Mouse (Mus musculus) midbrain, embryonic 16.5 days (tissue): ENCODE results near the gene Ap1g2. TPM values are rescaled to one million over a fixed set of nuclear protein-coding genes. Genes with fewer than 3 reads are reported as not detected.
A peak's percentile ranks its signal among the peaks of the same experiment; 100 is the strongest.

Experiments used
- ATAC-seq: fragments of 200-750 bp; cut with Nextera tagmentation; 2 replicates; pipeline ENCODE4 v1.8.0; 2017; ENCODE audit warnings: moderate TSS enrichment
- H3K27ac ChIP-seq: fragments of 300-500 bp; sonication (generic); 2 replicates; pipeline ENCODE4 v1.5.1; 2014; ENCODE audit warnings: mild to moderate bottlenecking, low read length, mixed read lengths
- H3K27me3 ChIP-seq: fragments of 300-500 bp; sonication (generic); 2 replicates; pipeline ENCODE4 v1.6.1; 2014; ENCODE audit warnings: low read depth, low read length, mixed read lengths; ENCODE audit not compliant: control insufficient read depth, insufficient read depth
- H3K36me3 ChIP-seq: fragments of 300-500 bp; sonication (generic); 2 replicates; pipeline ENCODE4 v1.6.1; 2014; ENCODE audit warnings: mild to moderate bottlenecking, low read length, moderate library complexity, mixed read lengths; ENCODE audit not compliant: control insufficient read depth, insufficient read depth
- H3K4me1 ChIP-seq: fragments of 300-500 bp; sonication (generic); 2 replicates; pipeline ENCODE4 v1.6.1; 2014; ENCODE audit warnings: mild to moderate bottlenecking, low read length, mixed read lengths; ENCODE audit not compliant: control insufficient read depth, insufficient read depth
- H3K4me2 ChIP-seq: fragments of 300-500 bp; sonication (generic); 2 replicates; pipeline ENCODE4 v1.6.1; 2014; ENCODE audit warnings: mild to moderate bottlenecking, low read length, mixed read lengths
- H3K4me3 ChIP-seq: fragments of 300-500 bp; sonication (generic); 2 replicates; pipeline ENCODE4 v1.5.1; 2014; ENCODE audit warnings: low read depth, mild to moderate bottlenecking, low read length, moderate library complexity, mixed read lengths
- H3K9ac ChIP-seq: fragments of 300-500 bp; sonication (generic); 2 replicates; pipeline ENCODE4 v1.6.1; 2014; ENCODE audit warnings: low read depth, low read length, mixed read lengths
- H3K9me3 ChIP-seq: fragments of 300-500 bp; sonication (generic); replicated peaks from 2 replicates; pipeline ENCODE4 v1.6.1; 2014; ENCODE audit warnings: mild to moderate bottlenecking, low read length, mixed read lengths; ENCODE audit not compliant: control insufficient read depth, poor library complexity, severe bottlenecking
- WGBS: fragments of 180-500 bp; shearing (Covaris S2); extraction: QIAGEN DNeasy Blood & Tissue Kit; methylation state at CpG from one replicate; pipeline ENCODE4 v1.1.7; 2014; 5-methylcytosine and 5-hydroxymethylcytosine counted together
- polyA plus RNA-seq: library from polyadenylated mRNA; unstranded; fragments of >200 nt; fragmentation: Nextera tagmentation; extraction: Ambion mirVana; gene quantifications from 2 replicates; pipeline ENCODE4 v1.2.1, GENCODE M21; 2015

Gene Ap1g2
- polyA plus RNA-seq, 1 experiment from 2014 or later, result 9.2 TPM

- H3K4me3 ChIP-seq, result no peak overlapping the region
- H3K36me3 ChIP-seq, result no peaks in the 10 kb centered on the region
- no peaks in the 10 kb centered on the region for H3K9me3 ChIP-seq
- WGBS, result 40% methylated on average over 7 of the region's 7 CpGs
- H3K4me2 ChIP-seq, result no peak overlapping the region
- H3K27me3 ChIP-seq, result no peaks in the 10 kb centered on the region
- no peak overlapping the region for H3K9ac ChIP-seq
- no peak for ATAC-seq
- no peaks in the 10 kb centered on the region for H3K4me1 ChIP-seq
- H3K27ac ChIP-seq, result no peak overlapping the region
Observed at GRCm38 (mm10) chr14:55139313-55139712, 32.9 kb upstream of the Ap1g2 start.

DNA sequence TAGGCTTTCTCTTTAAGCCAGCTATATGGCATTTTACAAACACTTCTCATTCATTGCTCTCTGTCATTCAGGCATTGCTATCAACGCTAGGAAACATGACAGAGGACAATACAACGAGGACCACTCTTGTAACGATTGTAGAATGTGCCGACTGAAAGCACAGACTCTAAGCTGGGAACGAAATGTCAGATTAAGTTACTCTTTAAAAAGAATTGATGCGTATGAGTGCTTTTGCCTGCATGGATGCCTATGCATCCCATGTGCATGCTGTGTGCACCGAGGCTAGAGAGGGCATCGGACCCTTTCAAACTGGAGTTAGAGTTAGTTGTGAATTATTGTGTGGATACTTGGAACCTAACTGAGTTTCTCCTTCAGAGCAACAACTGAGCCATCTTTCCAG lies 29.3 kb upstream of the Ap1g2 start:
- Histone ChIP-seq H3K4me1 (no peaks in the 10 kb centered on the region), H3K36me3 (no peaks in the 10 kb centered on the region), H3K9me3 (no peaks in the 10 kb centered on the region), H3K4me3 (no peak overlapping the region), H3K9ac (no peak overlapping the region), H3K27me3 (no peaks in the 10 kb centered on the region), H3K27ac (no peak overlapping the region), H3K4me2 (no peak overlapping the region)
- 62% methylated on average over 8 of the region's 8 CpGs for WGBS
- ATAC-seq, result no peak

- H3K36me3 ChIP-seq, result no peaks in the 10 kb centered on the region
Observed at GRCm38 (mm10) chr14:55126521-55126920, 20.1 kb upstream of the Ap1g2 start.

GRCm38 (mm10) chr14:55125711-55126110 lies 19.3 kb upstream of the Ap1g2 start:
- Histone ChIP-seq H3K27me3 (no peaks in the 10 kb centered on the region), H3K4me2 (no peak overlapping the region), H3K9ac (no peak overlapping the region), H3K4me1 (peaks cover 15% of the 10 kb centered on the region), H3K27ac (no peak overlapping the region), H3K4me3 (no peak overlapping the region), H3K9me3 (no peaks in the 10 kb centered on the region), H3K36me3 (no peaks in the 10 kb centered on the region)
- ATAC-seq, result no peak
- 73% methylated on average over 5 of the region's 5 CpGs for WGBS

More at GRCm38 (mm10) chr14:55126521-55126920, 20.1 kb upstream of the Ap1g2 start:
- no peaks in the 10 kb centered on the region for H3K9me3 ChIP-seq
- ATAC-seq, result no peak
- peaks cover 15% of the 10 kb centered on the region for H3K4me1 ChIP-seq
- 57% methylated on average over 7 of the region's 7 CpGs for WGBS
- H3K4me2 ChIP-seq, result no peak overlapping the region
- H3K27me3 ChIP-seq, result no peaks in the 10 kb centered on the region
- no peak overlapping the region for H3K4me3 ChIP-seq
- H3K27ac ChIP-seq, result no peak overlapping the region
- no peak overlapping the region for H3K9ac ChIP-seq

DNA sequence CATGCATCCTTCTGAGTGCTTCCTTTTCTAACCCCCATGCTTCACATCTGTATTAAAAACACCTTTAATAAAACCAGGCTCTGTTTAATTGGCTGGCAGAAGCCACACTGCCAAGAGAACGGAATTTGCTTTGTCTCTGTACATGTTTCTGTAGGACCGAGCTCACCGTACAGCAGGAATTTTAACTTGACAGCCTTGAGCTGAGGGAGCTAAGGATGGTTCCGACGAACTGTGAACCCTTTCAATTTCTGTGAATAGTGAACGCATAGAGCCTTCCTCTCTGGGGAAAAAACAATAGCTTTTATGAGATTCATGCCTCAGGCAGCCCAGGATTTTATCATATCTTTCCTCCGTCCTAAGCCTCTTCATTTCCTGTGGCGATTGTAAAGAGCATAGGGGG lies 16.0 kb upstream of the Ap1g2 start:
- peak overlapping the region; percentile 42 for H3K4me2 ChIP-seq

DNA sequence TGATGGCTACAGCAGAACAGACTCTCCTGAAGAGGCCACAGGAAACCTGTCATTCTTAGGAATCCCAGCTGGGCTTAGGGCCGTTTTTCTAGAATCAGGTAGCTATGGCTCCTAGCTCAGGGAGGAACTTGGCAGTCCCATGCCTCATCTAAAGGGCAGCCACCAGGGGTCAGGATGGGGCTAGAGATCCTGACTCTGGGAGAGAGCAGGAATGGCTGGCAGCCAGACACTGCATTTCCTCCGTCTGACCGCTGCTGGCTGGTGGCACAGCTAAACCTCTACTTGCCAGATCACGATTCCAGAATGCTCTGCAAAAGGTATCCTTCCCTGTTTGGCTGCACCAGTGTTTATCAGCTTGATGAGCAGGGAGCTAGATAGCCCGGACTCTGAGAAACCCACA lies 15.6 kb upstream of the Ap1g2 start:
- no peaks in the 10 kb centered on the region for H3K9me3 ChIP-seq
- H3K27me3 ChIP-seq, result no peaks in the 10 kb centered on the region
- H3K4me2 ChIP-seq, result peak overlapping the region; percentile 42
- peak overlapping the region; percentile 56 for H3K9ac ChIP-seq
- 5% methylated on average over 5 of the region's 5 CpGs for WGBS
- H3K36me3 ChIP-seq, result no peaks in the 10 kb centered on the region
- peak overlapping the region; percentile 88 for H3K27ac ChIP-seq
- H3K4me3 ChIP-seq, result peak overlapping the region; percentile 8; the same call in 1 of the 2 replicates
- peak; percentile 90 for ATAC-seq
- peaks cover 25% of the 10 kb centered on the region for H3K4me1 ChIP-seq

More for the DNA sequence above, 16.0 kb upstream of the Ap1g2 start:
- H3K4me3 ChIP-seq, result peak overlapping the region; percentile 8; the same call in 1 of the 2 replicates
- WGBS, result 8% methylated on average over 8 of the region's 8 CpGs
- no peaks in the 10 kb centered on the region for H3K9me3 ChIP-seq
- peaks cover 22% of the 10 kb centered on the region for H3K4me1 ChIP-seq
- H3K27me3 ChIP-seq, result no peaks in the 10 kb centered on the region
- peak; percentile 46 for ATAC-seq
- no peaks in the 10 kb centered on the region for H3K36me3 ChIP-seq
- H3K27ac ChIP-seq, result peak overlapping the region; percentile 88
- H3K9ac ChIP-seq, result peak overlapping the region; percentile 56

- H3K4me3 ChIP-seq, result no peak overlapping the region
- no peak overlapping the region for H3K9ac ChIP-seq
- H3K4me2 ChIP-seq, result no peak overlapping the region
- H3K9me3 ChIP-seq, result no peaks in the 10 kb centered on the region
- no peak overlapping the region for H3K27ac ChIP-seq
- H3K27me3 ChIP-seq, result no peaks in the 10 kb centered on the region
- H3K4me1 ChIP-seq, result peaks cover 25% of the 10 kb centered on the region
- no peaks in the 10 kb centered on the region for H3K36me3 ChIP-seq
- no peak for ATAC-seq
- 69% methylated on average over 4 of the region's 4 CpGs for whole genome bisulfite sequencing
Observed at GRCm38 (mm10) chr14:55119421-55120134, 13.2 kb upstream of the Ap1g2 start.

GRCm38 (mm10) chr14:55118852-55119251 lies 12.5 kb upstream of the Ap1g2 start:
- Histone ChIP-seq H3K36me3 (peaks cover under 1% of the 10 kb centered on the region), H3K9ac (no peak overlapping the region), H3K4me2 (no peak overlapping the region), H3K27me3 (no peaks in the 10 kb centered on the region), H3K27ac (no peak overlapping the region), H3K9me3 (no peaks in the 10 kb centered on the region), H3K4me1 (peaks cover 32% of the 10 kb centered on the region), H3K4me3 (no peak overlapping the region)
- ATAC-seq, result no peak
- 76% methylated on average over 4 of the region's 4 CpGs for WGBS

GRCm38 (mm10) chr14:55116425-55117200 lies 10.2 kb upstream of the Ap1g2 start, which contains the start of gene Jph4:
Jph4 (minus strand) TSS chr14:55116935.
- H3K4me2 ChIP-seq, result peak within 1 kb of the TSS; percentile 66
- H3K4me1 ChIP-seq, result peaks cover 38% of the 10 kb centered on the region
- peak; percentile 66 for ATAC-seq
- peak within 1 kb of the TSS; percentile 90 for H3K4me3 ChIP-seq
- H3K27ac ChIP-seq, result peak within 1 kb of the TSS; percentile 95
- 4% methylated on average over 21 of the region's 21 CpGs for WGBS
- H3K9me3 ChIP-seq, result no peaks in the 10 kb centered on the region
- H3K36me3 ChIP-seq, result peaks cover 7% of the 10 kb centered on the region
- H3K9ac ChIP-seq, result peak within 1 kb of the TSS; percentile 98
- no peaks in the 10 kb centered on the region for H3K27me3 ChIP-seq
